ENCODE assay signal across 9 mouse cellular contexts in the genomic region with DNA sequence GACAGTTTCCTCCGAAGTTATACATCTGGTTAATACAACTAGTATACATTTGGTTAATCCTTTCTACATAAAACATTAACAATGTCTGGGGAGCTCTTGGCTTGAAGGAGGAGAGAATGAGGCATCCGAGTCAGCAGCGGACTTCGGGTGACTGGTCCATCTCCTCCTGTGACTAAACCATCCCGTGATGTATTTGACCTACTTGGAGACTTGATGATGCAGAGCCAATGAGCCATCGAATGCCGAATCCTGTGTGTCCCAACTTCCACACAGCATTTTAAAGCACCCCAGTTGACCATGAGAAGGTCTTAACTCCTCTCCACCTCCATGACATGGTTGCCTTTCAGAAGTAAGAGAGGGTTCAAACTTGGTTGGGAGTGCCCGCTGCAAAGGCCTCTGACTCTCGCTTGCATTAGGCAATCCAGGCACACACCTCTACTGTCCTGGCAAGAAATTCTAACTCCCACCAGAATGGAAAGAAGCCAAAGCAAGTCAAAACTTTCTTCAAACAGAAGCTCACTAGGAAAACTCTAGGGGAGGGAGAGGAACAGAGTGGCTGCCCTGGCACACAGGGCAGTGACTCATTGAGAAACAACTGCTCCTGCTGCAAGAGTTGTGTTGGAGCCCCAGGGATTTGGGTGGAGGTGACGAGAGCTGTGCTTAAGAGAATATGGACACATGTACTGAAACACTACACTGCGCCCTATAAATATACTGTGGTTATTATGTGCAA.
A peak's percentile ranks its signal among the peaks of the same experiment; 100 is the strongest.
DNase-seq lines count a peak whose midpoint lies in the region; ATAC-seq lines count a peak whose summit lies in the region.
"Had no signal": no experiment of that assay in that cellular context is flagged by ENCODE, and none has a peak within 500 bp of the region (broad histone marks: within the 10 kb centered on the region; RNA-seq: fewer than 3 reads in every experiment).

No protein-coding gene starts in this region.

- no peaks in the 10 kb centered on the region for H3K4me1 ChIP-seq in hindbrain, embryonic 15.5 days (replicated peaks)
- H3K4me1 ChIP-seq in hindbrain, embryonic 10.5 days (replicated peaks): no peaks in the 10 kb centered on the region
- no peaks in the 10 kb centered on the region for H3K4me1 ChIP-seq in midbrain, embryonic 16.5 days (ENCODE audit: control insufficient read depth, insufficient read depth, low read length)
- H3K4me1 ChIP-seq: liver, embryonic 15.5 days; stomach, embryonic 15.5 days had no signal

- H3K4me3 ChIP-seq in hindbrain, embryonic 15.5 days: no peak overlapping the region
- H3K4me3 ChIP-seq in hindbrain, embryonic 10.5 days: no peak overlapping the region
- H3K4me3 ChIP-seq in midbrain, embryonic 16.5 days (ENCODE audit: low read depth, low read length): no peak overlapping the region
- H3K4me3 ChIP-seq: liver, embryonic 15.5 days; stomach, embryonic 15.5 days had no signal

- WGBS in hindbrain, embryonic 15.5 days: 87% methylated on average over 11 of the region's 11 CpGs
- 82% methylated on average over 11 of the region's 11 CpGs for WGBS in hindbrain, embryonic 10.5 days
- WGBS in midbrain, embryonic 16.5 days: 83% methylated on average over 11 of the region's 11 CpGs

- no peaks in the 10 kb centered on the region for H3K9me3 ChIP-seq in hindbrain, embryonic 15.5 days
- no peaks in the 10 kb centered on the region for H3K9me3 ChIP-seq in hindbrain, embryonic 10.5 days
- no peaks in the 10 kb centered on the region for H3K9me3 ChIP-seq in midbrain, embryonic 16.5 days (replicated peaks; ENCODE audit: control insufficient read depth, low read length, poor library complexity, severe bottlenecking)
- H3K9me3 ChIP-seq: liver, embryonic 15.5 days; stomach, embryonic 15.5 days had no signal

- no peak overlapping the region for H3K4me2 ChIP-seq in hindbrain, embryonic 15.5 days
- H3K4me2 ChIP-seq in midbrain, embryonic 16.5 days (ENCODE audit: low read length): no peak overlapping the region
- H3K4me2 ChIP-seq: liver, embryonic 15.5 days; stomach, embryonic 15.5 days had no signal

- H3K36me3 ChIP-seq in hindbrain, embryonic 15.5 days: no peaks in the 10 kb centered on the region
- no peaks in the 10 kb centered on the region for H3K36me3 ChIP-seq in hindbrain, embryonic 10.5 days
- H3K36me3 ChIP-seq in midbrain, embryonic 16.5 days (ENCODE audit: control insufficient read depth, insufficient read depth, low read length): no peaks in the 10 kb centered on the region
- H3K36me3 ChIP-seq: liver, embryonic 15.5 days; stomach, embryonic 15.5 days had no signal

- DNase-seq in hindbrain, embryonic 10.5 days (ENCODE audit: low spot score): no peak
- peak; percentile 73 for DNase-seq in Muller cell, postnatal 12 days (ENCODE audit: inconsistent ontology term)
- peak; percentile 11 for DNase-seq in adrenal gland, postnatal 10 days
- DNase-seq in layer of hippocampus, postnatal 36 days: no peak
- DNase-seq in lung, postnatal 25 days (ENCODE audit: low spot score): no peak

- no peak overlapping the region for H3K27ac ChIP-seq in hindbrain, embryonic 15.5 days (replicated peaks)
- H3K27ac ChIP-seq in hindbrain, embryonic 10.5 days: no peak overlapping the region
- H3K27ac ChIP-seq in midbrain, embryonic 16.5 days (ENCODE audit: low read length): no peak overlapping the region
- H3K27ac ChIP-seq: liver, embryonic 15.5 days; stomach, embryonic 15.5 days had no signal

- no peak overlapping the region for H3K9ac ChIP-seq in hindbrain, embryonic 15.5 days
- no peak overlapping the region for H3K9ac ChIP-seq in midbrain, embryonic 16.5 days (ENCODE audit: low read depth, low read length)
- H3K9ac ChIP-seq: liver, embryonic 15.5 days; stomach, embryonic 15.5 days had no signal

- H3K27me3 ChIP-seq in hindbrain, embryonic 15.5 days: no peaks in the 10 kb centered on the region
- no peaks in the 10 kb centered on the region for H3K27me3 ChIP-seq in hindbrain, embryonic 10.5 days (ENCODE audit: insufficient read depth, poor library complexity, severe bottlenecking)
- no peaks in the 10 kb centered on the region for H3K27me3 ChIP-seq in midbrain, embryonic 16.5 days (ENCODE audit: control insufficient read depth, insufficient read depth, low read depth, low read length)
- H3K27me3 ChIP-seq: liver, embryonic 15.5 days; stomach, embryonic 15.5 days had no signal

- ATAC-seq in hindbrain, embryonic 15.5 days (ENCODE audit: low FRiP score, low read depth): peak; percentile 34; the same call in 1 of the 2 replicates
- ATAC-seq in midbrain, embryonic 16.5 days: peak; percentile 56; the same call in 1 of the 2 replicates

Comparison
In these comparisons a context has a peak if more than half of its experiments do, and no peak if none do; other contexts are left out.
1. DNase-seq: peak in Muller cell, postnatal 12 days (single experiment) and adrenal gland, postnatal 10 days (single experiment); none in hindbrain, embryonic 10.5 days (single experiment), layer of hippocampus, postnatal 36 days (0 of 2) and lung, postnatal 25 days (single experiment).